Mouse (Mus musculus): Measurements from ENCODE around the gene Ccsap. TPM values are rescaled to one million over a fixed set of nuclear protein-coding genes. Genes with fewer than 3 reads are reported as not detected.
"Not testable (repeated sequence)": the region's sequence is repeated elsewhere in the genome, so short reads cannot be mapped to it uniquely, and the experiment has no call there.

Ccsap gene
- polyA plus RNA-seq, 1 experiment from 2014 or later, result 3.8 TPM

DNA sequence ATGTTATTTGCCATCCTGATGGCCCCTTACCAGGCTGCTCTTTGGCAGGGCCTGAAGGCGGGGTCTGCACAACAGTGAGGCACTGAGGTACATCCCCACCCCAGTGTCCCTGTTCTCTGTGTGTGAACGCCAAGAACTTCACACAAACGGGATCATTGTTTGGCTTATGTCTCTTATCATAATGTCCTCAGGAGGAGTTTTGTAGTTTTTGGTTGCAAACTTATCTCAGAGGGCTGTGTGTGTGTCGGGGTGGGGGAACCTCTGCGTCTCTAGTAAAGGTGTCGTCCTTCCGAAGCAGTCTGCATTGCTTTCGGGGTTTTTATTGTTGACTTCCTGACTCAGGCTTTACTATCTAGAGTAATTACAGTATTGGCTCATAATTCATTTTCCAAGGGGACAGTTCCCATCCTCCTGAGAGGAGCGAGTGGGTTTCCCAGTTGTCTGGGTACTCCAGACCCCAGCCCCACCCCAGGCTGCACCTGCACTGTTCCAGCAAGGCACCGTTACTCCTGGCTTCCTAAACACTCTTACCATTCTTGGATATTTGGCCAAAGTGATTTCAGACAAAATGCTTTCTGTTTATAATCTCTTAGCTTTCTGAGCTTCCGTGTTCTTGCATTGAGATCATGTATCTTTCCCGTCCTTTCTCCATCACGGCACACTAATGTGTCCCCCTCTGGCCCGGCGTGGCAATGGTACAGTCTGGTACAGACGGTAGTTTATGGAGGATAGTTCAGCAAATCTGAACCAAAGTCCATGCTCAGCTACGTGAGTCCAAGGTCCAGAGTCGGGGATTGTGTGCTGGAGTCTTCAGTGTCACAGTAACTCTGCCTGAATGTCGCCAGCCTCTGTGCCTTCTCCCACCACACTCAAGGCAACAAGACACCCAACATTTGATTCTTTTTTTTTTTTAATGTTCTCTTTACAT lies 40.1 kb downstream of the Ccsap start:
- Histone ChIP-seq H3K4me2 (ENCODE audit: low read length) (no peak overlapping the region), H3K4me3 (ENCODE audit: low read depth, low read length) (no peak overlapping the region), H3K9ac (ENCODE audit: low read depth, low read length) (no peak overlapping the region), H3K9me3 (replicated peaks; ENCODE audit: control insufficient read depth, low read length, poor library complexity, severe bottlenecking) (no peaks in the 10 kb centered on the region), H3K4me1 (ENCODE audit: control insufficient read depth, insufficient read depth, low read length) (no peaks in the 10 kb centered on the region), H3K36me3 (ENCODE audit: control insufficient read depth, insufficient read depth, low read length) (no peaks in the 10 kb centered on the region), H3K27ac (ENCODE audit: low read length) (no peak overlapping the region), H3K27me3 (ENCODE audit: control insufficient read depth, insufficient read depth, low read depth, low read length) (no peaks in the 10 kb centered on the region)
- ATAC-seq, result no peak
- 95% methylated on average over 19 of the region's 19 CpGs for WGBS

- no peak overlapping the region for H3K9ac ChIP-seq (ENCODE audit: low read depth, low read length)
- 95% methylated on average over 11 of the region's 11 CpGs for WGBS
- H3K9me3 ChIP-seq (replicated peaks; ENCODE audit: control insufficient read depth, low read length, poor library complexity, severe bottlenecking), result no peaks in the 10 kb centered on the region
- ATAC-seq, result no peak
- H3K36me3 ChIP-seq (ENCODE audit: control insufficient read depth, insufficient read depth, low read length), result no peaks in the 10 kb centered on the region
- H3K27me3 ChIP-seq (ENCODE audit: control insufficient read depth, insufficient read depth, low read depth, low read length), result no peaks in the 10 kb centered on the region
- no peak overlapping the region for H3K4me2 ChIP-seq (ENCODE audit: low read length)
- no peak overlapping the region for H3K27ac ChIP-seq (ENCODE audit: low read length)
- no peaks in the 10 kb centered on the region for H3K4me1 ChIP-seq (ENCODE audit: control insufficient read depth, insufficient read depth, low read length)
- H3K4me3 ChIP-seq (ENCODE audit: low read depth, low read length), result no peak overlapping the region
Observed at GRCm38 (mm10) chr8:123817747-123818146, 42.3 kb downstream of the Ccsap start.

GRCm38 (mm10) chr8:123816939-123817338 lies 43.1 kb downstream of the Ccsap start:
- H3K9ac ChIP-seq (ENCODE audit: low read depth, low read length), result no peak overlapping the region
- H3K4me2 ChIP-seq (ENCODE audit: low read length), result no peak overlapping the region
- ATAC-seq, result no peak
- H3K9me3 ChIP-seq (replicated peaks; ENCODE audit: control insufficient read depth, low read length, poor library complexity, severe bottlenecking), result no peaks in the 10 kb centered on the region
- WGBS, result 89% methylated on average over 8 of the region's 8 CpGs
- no peaks in the 10 kb centered on the region for H3K4me1 ChIP-seq (ENCODE audit: control insufficient read depth, insufficient read depth, low read length)
- no peak overlapping the region for H3K4me3 ChIP-seq (ENCODE audit: low read depth, low read length)
- no peaks in the 10 kb centered on the region for H3K36me3 ChIP-seq (ENCODE audit: control insufficient read depth, insufficient read depth, low read length)
- H3K27ac ChIP-seq (ENCODE audit: low read length), result no peak overlapping the region
- no peaks in the 10 kb centered on the region for H3K27me3 ChIP-seq (ENCODE audit: control insufficient read depth, insufficient read depth, low read depth, low read length)

- H3K9ac ChIP-seq (ENCODE audit: low read depth, low read length), result no peak overlapping the region
Observed at GRCm38 (mm10) chr8:123815325-123815724, 44.7 kb downstream of the Ccsap start.

GRCm38 (mm10) chr8:123813892-123814266 lies 46.1 kb downstream of the Ccsap start:
- Histone ChIP-seq H3K9me3 (replicated peaks; ENCODE audit: control insufficient read depth, low read length, poor library complexity, severe bottlenecking) (no peaks in the 10 kb centered on the region), H3K27me3 (ENCODE audit: control insufficient read depth, insufficient read depth, low read depth, low read length) (no peaks in the 10 kb centered on the region), H3K27ac (ENCODE audit: low read length) (no peak overlapping the region), H3K4me2 (ENCODE audit: low read length) (no peak overlapping the region), H3K36me3 (ENCODE audit: control insufficient read depth, insufficient read depth, low read length) (no peaks in the 10 kb centered on the region), H3K4me3 (ENCODE audit: low read depth, low read length) (no peak overlapping the region), H3K9ac (ENCODE audit: low read depth, low read length) (no peak overlapping the region), H3K4me1 (ENCODE audit: control insufficient read depth, insufficient read depth, low read length) (peaks cover 2% of the 10 kb centered on the region)
- 86% methylated on average over 4 of the region's 4 CpGs for WGBS
- ATAC-seq, result no peak

More at GRCm38 (mm10) chr8:123815325-123815724, 44.7 kb downstream of the Ccsap start:
- no peak overlapping the region for H3K4me2 ChIP-seq (ENCODE audit: low read length)
- no peaks in the 10 kb centered on the region for H3K36me3 ChIP-seq (ENCODE audit: control insufficient read depth, insufficient read depth, low read length)
- H3K27me3 ChIP-seq (ENCODE audit: control insufficient read depth, insufficient read depth, low read depth, low read length), result no peaks in the 10 kb centered on the region
- no peaks in the 10 kb centered on the region for H3K9me3 ChIP-seq (replicated peaks; ENCODE audit: control insufficient read depth, low read length, poor library complexity, severe bottlenecking)
- ATAC-seq, result no peak
- 91% methylated on average over 11 of the region's 11 CpGs for WGBS
- no peaks in the 10 kb centered on the region; the same call in 1 of the 2 replicates for H3K4me1 ChIP-seq (ENCODE audit: control insufficient read depth, insufficient read depth, low read length)
- H3K4me3 ChIP-seq (ENCODE audit: low read depth, low read length), result no peak overlapping the region
- H3K27ac ChIP-seq (ENCODE audit: low read length), result no peak overlapping the region

DNA sequence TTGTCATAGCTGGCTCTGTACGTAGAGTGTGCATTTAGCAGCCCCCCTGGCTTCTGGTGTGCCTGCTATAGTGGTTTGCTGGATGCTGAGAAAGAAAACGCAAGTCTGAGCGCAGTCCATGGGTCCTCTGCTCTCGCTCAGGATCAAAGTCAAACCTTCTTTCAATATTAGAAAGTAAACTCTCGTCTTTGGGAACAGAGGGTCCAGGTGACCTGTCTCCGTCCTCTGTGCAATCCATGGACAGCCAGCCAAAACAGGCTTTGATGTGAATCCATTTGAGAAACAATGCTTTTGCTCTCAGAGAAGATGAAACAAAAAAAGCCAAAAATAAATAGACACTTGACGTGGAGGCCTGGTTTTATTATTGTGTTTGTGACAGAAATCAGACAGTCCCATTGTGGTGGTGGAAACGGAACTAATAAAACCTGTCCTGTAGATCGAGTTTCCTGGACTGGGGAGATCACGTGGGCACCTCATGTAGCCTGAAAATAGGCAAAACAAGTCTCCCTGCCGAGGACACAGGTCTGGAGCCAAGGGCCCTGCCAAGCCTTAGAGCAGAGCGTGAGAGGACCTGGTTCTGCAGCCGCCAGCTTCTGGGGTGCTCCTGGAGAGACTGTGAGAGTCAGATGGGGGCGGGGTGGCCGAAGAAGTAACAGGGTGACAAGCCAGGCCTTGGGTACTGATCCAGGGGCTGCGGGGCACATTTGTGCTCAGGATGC lies 46.7 kb downstream of the Ccsap start:
- Histone ChIP-seq H3K9me3 (replicated peaks; ENCODE audit: control insufficient read depth, low read length, poor library complexity, severe bottlenecking) (no peaks in the 10 kb centered on the region), H3K4me1 (ENCODE audit: control insufficient read depth, insufficient read depth, low read length) (peaks cover 5% of the 10 kb centered on the region), H3K27ac (ENCODE audit: low read length) (no peak overlapping the region), H3K9ac (ENCODE audit: low read depth, low read length) (no peak overlapping the region), H3K27me3 (ENCODE audit: control insufficient read depth, insufficient read depth, low read depth, low read length) (no peaks in the 10 kb centered on the region), H3K4me3 (ENCODE audit: low read depth, low read length) (no peak overlapping the region), H3K36me3 (ENCODE audit: control insufficient read depth, insufficient read depth, low read length) (no peaks in the 10 kb centered on the region), H3K4me2 (ENCODE audit: low read length) (no peak overlapping the region)
- 77% methylated on average over 16 of the region's 16 CpGs for WGBS
- no peak for ATAC-seq

DNA sequence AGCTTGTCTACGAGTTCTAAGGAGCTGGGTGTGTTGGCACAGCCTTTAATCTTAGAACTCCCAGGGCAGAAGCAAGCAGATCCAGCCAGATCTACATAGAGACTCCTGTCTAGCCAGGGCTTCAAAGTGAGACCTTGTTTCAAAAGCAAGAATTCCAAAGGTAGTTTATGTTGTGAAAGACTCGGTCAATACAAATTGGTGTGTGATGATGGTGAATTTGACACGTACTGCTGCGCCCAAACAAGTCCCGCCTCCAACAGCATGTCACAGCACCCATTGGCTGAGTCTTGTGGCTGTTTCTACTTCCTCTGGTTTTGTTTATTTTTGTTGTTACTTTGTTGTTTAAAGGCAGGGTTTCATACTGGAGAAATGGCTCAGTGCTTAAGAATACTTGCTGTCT lies 47.8 kb downstream of the Ccsap start:
- no peaks in the 10 kb centered on the region for H3K27me3 ChIP-seq (ENCODE audit: control insufficient read depth, insufficient read depth, low read depth, low read length)
- ATAC-seq, result no peak
- 88% methylated on average over 5 of the region's 5 CpGs for WGBS
- H3K4me2 ChIP-seq (ENCODE audit: low read length), result no peak overlapping the region
- peaks cover 16% of the 10 kb centered on the region for H3K4me1 ChIP-seq (ENCODE audit: control insufficient read depth, insufficient read depth, low read length)
- no peak overlapping the region for H3K27ac ChIP-seq (ENCODE audit: low read length)
- H3K4me3 ChIP-seq (ENCODE audit: low read depth, low read length), result no peak overlapping the region
- H3K9me3 ChIP-seq (replicated peaks; ENCODE audit: control insufficient read depth, low read length, poor library complexity, severe bottlenecking), result no peaks in the 10 kb centered on the region
- H3K36me3 ChIP-seq (ENCODE audit: control insufficient read depth, insufficient read depth, low read length), result no peaks in the 10 kb centered on the region
- H3K9ac ChIP-seq (ENCODE audit: low read depth, low read length), result no peak overlapping the region

- ATAC-seq; H3K4me3 ChIP-seq (ENCODE audit: low read depth, low read length); H3K9ac ChIP-seq (ENCODE audit: low read depth, low read length); H3K27ac ChIP-seq (ENCODE audit: low read length); H3K27me3 ChIP-seq (ENCODE audit: control insufficient read depth, insufficient read depth, low read depth, low read length); H3K4me2 ChIP-seq (ENCODE audit: low read length); H3K9me3 ChIP-seq (replicated peaks; ENCODE audit: control insufficient read depth, low read length, poor library complexity, severe bottlenecking); H3K36me3 ChIP-seq (ENCODE audit: control insufficient read depth, insufficient read depth, low read length): not testable (repeated sequence)
- WGBS, result 81% methylated on average over 4 of the region's 4 CpGs
- H3K4me1 ChIP-seq (ENCODE audit: control insufficient read depth, insufficient read depth, low read length), result peaks cover 28% of the 10 kb centered on the region
Observed at GRCm38 (mm10) chr8:123809342-123809741, 50.7 kb downstream of the Ccsap start.

GRCm38 (mm10) chr8:123808671-123809070 lies 51.3 kb downstream of the Ccsap start:
- H3K9ac ChIP-seq (ENCODE audit: low read depth, low read length), result no peak overlapping the region

More at GRCm38 (mm10) chr8:123808671-123809070, 51.3 kb downstream of the Ccsap start:
- no peak for ATAC-seq
- H3K27ac ChIP-seq (ENCODE audit: low read length), result no peak overlapping the region
- no peaks in the 10 kb centered on the region for H3K9me3 ChIP-seq (replicated peaks; ENCODE audit: control insufficient read depth, low read length, poor library complexity, severe bottlenecking)
- H3K4me1 ChIP-seq (ENCODE audit: control insufficient read depth, insufficient read depth, low read length), result peaks cover 28% of the 10 kb centered on the region
- no peaks in the 10 kb centered on the region for H3K27me3 ChIP-seq (ENCODE audit: control insufficient read depth, insufficient read depth, low read depth, low read length)
- 71% methylated on average over 7 of the region's 7 CpGs for WGBS
- no peaks in the 10 kb centered on the region for H3K36me3 ChIP-seq (ENCODE audit: control insufficient read depth, insufficient read depth, low read length)
- H3K4me3 ChIP-seq (ENCODE audit: low read depth, low read length), result no peak overlapping the region
- H3K4me2 ChIP-seq (ENCODE audit: low read length), result no peak overlapping the region
